Mouse (Mus musculus) MEL (cell line): Measurements from ENCODE around the gene Wdr5. TPM values are rescaled to one million over a fixed set of nuclear protein-coding genes. Genes with fewer than 3 reads are reported as not detected.

Experiments used
- DNase-seq: peaks from one replicate; pipeline ENCODE4 v3.0.0; 2011; ENCODE audit warnings: low read depth, low spot score
- H3K27ac ChIP-seq: 2 replicates; pipeline ENCODE4 v1.5.1; 2012; ENCODE audit warnings: low read depth, mild to moderate bottlenecking, control low read depth, low read length, moderate library complexity; ENCODE audit not compliant: control insufficient read depth
- H3K27me3 ChIP-seq, 2 experiments: fragments of 150-350 bp in 1 of 2; sonication (generic) in 1 of 2; 2 replicates each; pipeline ENCODE4 v1.6.1; 2012; ENCODE audit warnings: low read length in 2 of 2, mild to moderate bottlenecking in 2 of 2, improper control_type of control experiment in 1 of 2, moderate library complexity in 1 of 2; ENCODE audit not compliant: insufficient read depth in 2 of 2, control insufficient read depth in 1 of 2
- H3K36me3 ChIP-seq, 2 experiments: 2 replicates each; pipeline ENCODE4 v1.6.1; 2012 to 2014; ENCODE audit warnings: low read length in 2 of 2, improper control_type of control experiment in 1 of 2, inconsistent platforms in 1 of 2, mild to moderate bottlenecking in 1 of 2; ENCODE audit not compliant: insufficient read depth in 2 of 2, control insufficient read depth in 1 of 2
- H3K4me1 ChIP-seq, 2 experiments: fragments of 150-350 bp in 1 of 2; sonication (generic) in 1 of 2; 2 replicates each; pipeline ENCODE4 v1.6.1; 2012; ENCODE audit warnings: low read length in 2 of 2, improper control_type of control experiment in 1 of 2, mild to moderate bottlenecking in 1 of 2; ENCODE audit not compliant: insufficient read depth in 2 of 2, control insufficient read depth in 1 of 2
- H3K4me3 ChIP-seq, 2 experiments: fragments of 150-350 bp in 1 of 2; sonication (generic) in 1 of 2; 2 replicates each; pipeline ENCODE4 v1.5.1; 2012; ENCODE audit warnings: low read depth in 2 of 2, low read length in 2 of 2, mild to moderate bottlenecking in 2 of 2, moderate library complexity in 2 of 2, control low read depth in 1 of 2, improper control_type of control experiment in 1 of 2; ENCODE audit not compliant: control insufficient read depth in 1 of 2, insufficient read depth in 1 of 2
- H3K79me2 ChIP-seq: 2 replicates; pipeline ENCODE4 v1.6.1; 2012; ENCODE audit warnings: mild to moderate bottlenecking, low read length, moderate library complexity; ENCODE audit not compliant: control insufficient read depth, poor library complexity, insufficient read depth
- H3K9ac ChIP-seq: 2 replicates; pipeline ENCODE4 v1.6.1; 2012; ENCODE audit warnings: low read depth, mild to moderate bottlenecking, control low read depth, low read length, moderate library complexity; ENCODE audit not compliant: control insufficient read depth, poor library complexity, severe bottlenecking
- H3K9me3 ChIP-seq: fragments of 150-350 bp; sonication (generic); replicated peaks from 2 replicates; pipeline ENCODE4 v1.6.1; 2012; ENCODE audit warnings: mild to moderate bottlenecking, low read length, improper control_type of control experiment, moderate library complexity; ENCODE audit not compliant: insufficient read depth
- BHLHE40 ChIP-seq: IDR thresholded peaks from 2 replicates; pipeline ENCODE4 v1.6.1; 2012; ENCODE audit warnings: low read depth, mild to moderate bottlenecking, inconsistent platforms, low read length, improper control_type of control experiment, borderline replicate concordance
- CHD1 ChIP-seq: IDR thresholded peaks from 2 replicates; pipeline ENCODE4 v1.6.1; 2012; ENCODE audit warnings: low read depth, mild to moderate bottlenecking, inconsistent platforms, low read length, improper control_type of control experiment
- CHD2 ChIP-seq: IDR thresholded peaks from 2 replicates; pipeline ENCODE4 v1.6.1; 2011; ENCODE audit warnings: low read length, improper control_type of control experiment
- E2F4 ChIP-seq: IDR thresholded peaks from 2 replicates; pipeline ENCODE4 v1.6.1; 2011; ENCODE audit warnings: low read depth, low read length, improper control_type of control experiment, borderline replicate concordance
- ELF1 ChIP-seq: IDR thresholded peaks from 2 replicates; pipeline ENCODE4 v1.6.1; 2014; ENCODE audit warnings: low read depth, mild to moderate bottlenecking, inconsistent platforms, low read length, improper control_type of control experiment, moderate library complexity
- EP300 ChIP-seq, 2 experiments: IDR thresholded peaks; 2 replicates each; pipeline ENCODE4 v1.6.1; 2011; ENCODE audit warnings: improper control_type of control experiment in 2 of 2, low read length in 2 of 2, low read depth in 1 of 2, mild to moderate bottlenecking in 1 of 2
- GABPA ChIP-seq: IDR thresholded peaks from 2 replicates; pipeline ENCODE4 v1.6.1; 2012; ENCODE audit warnings: low read depth, mild to moderate bottlenecking, inconsistent platforms, low read length, improper control_type of control experiment, moderate library complexity
- GATA1 ChIP-seq: IDR thresholded peaks from 2 replicates; pipeline ENCODE4 v1.6.1; 2011; ENCODE audit warnings: low read depth, low read length, improper control_type of control experiment
- HCFC1 ChIP-seq: IDR thresholded peaks from 2 replicates; pipeline ENCODE4 v1.6.1; 2012; ENCODE audit warnings: low read depth, mild to moderate bottlenecking, inconsistent platforms, low read length, improper control_type of control experiment, moderate library complexity
- JUND ChIP-seq: IDR thresholded peaks from 2 replicates; pipeline ENCODE4 v1.6.1; 2011; ENCODE audit warnings: low read depth, mild to moderate bottlenecking, improper control_type of control experiment, low read length
- KAT2A ChIP-seq: conservative IDR thresholded peaks from 2 replicates; pipeline ENCODE4 v1.6.1; 2012; ENCODE audit warnings: low read depth, low read length, improper control_type of control experiment, inconsistent platforms
- MAFK ChIP-seq: IDR thresholded peaks from 2 replicates; pipeline ENCODE4 v1.6.1; 2011; ENCODE audit warnings: low read depth, mild to moderate bottlenecking, low read length, improper control_type of control experiment, borderline replicate concordance
- MAX ChIP-seq: IDR thresholded peaks from 2 replicates; pipeline ENCODE4 v1.6.1; 2011; ENCODE audit warnings: low read length, improper control_type of control experiment
- MAZ ChIP-seq: IDR thresholded peaks from 2 replicates; pipeline ENCODE4 v1.6.1; 2012; ENCODE audit warnings: low read depth, mild to moderate bottlenecking, inconsistent platforms, low read length, improper control_type of control experiment
- MEF2A ChIP-seq: IDR thresholded peaks from 2 replicates; pipeline ENCODE4 v1.6.1; 2014; ENCODE audit warnings: low read depth, mild to moderate bottlenecking, inconsistent platforms, low read length, improper control_type of control experiment; ENCODE audit not compliant: poor library complexity, insufficient replicate concordance, severe bottlenecking; ENCODE audit errors: extremely low read depth
- MXI1 ChIP-seq: IDR thresholded peaks from 2 replicates; pipeline ENCODE4 v1.6.1; 2011; ENCODE audit warnings: mild to moderate bottlenecking, low read depth, low read length, improper control_type of control experiment
- MYC ChIP-seq: IDR thresholded peaks from 2 replicates; pipeline ENCODE4 v1.6.1; 2011; ENCODE audit warnings: low read depth, mild to moderate bottlenecking, low read length, improper control_type of control experiment, moderate library complexity
- NELFE ChIP-seq: IDR thresholded peaks from 2 replicates; pipeline ENCODE4 v1.6.1; 2011; ENCODE audit warnings: low read depth, low read length, improper control_type of control experiment
- NRF1 ChIP-seq: IDR thresholded peaks from 2 replicates; pipeline ENCODE4 v1.6.1; 2014; ENCODE audit warnings: low read depth, mild to moderate bottlenecking, inconsistent platforms, low read length, improper control_type of control experiment, moderate library complexity; ENCODE audit not compliant: poor library complexity, insufficient read depth, severe bottlenecking
- POLR2A ChIP-seq, 2 experiments: IDR thresholded peaks; 2 replicates each; pipeline ENCODE4 v1.6.1; 2011 to 2012; ENCODE audit warnings: low read length in 2 of 2, mild to moderate bottlenecking in 2 of 2, control low read depth in 1 of 2, improper control_type of control experiment in 1 of 2, low read depth in 1 of 2, moderate library complexity in 1 of 2; ENCODE audit not compliant: control insufficient read depth in 1 of 2, insufficient read depth in 1 of 2, poor library complexity in 1 of 2
- POLR2AphosphoS2 ChIP-seq: IDR thresholded peaks from 2 replicates; pipeline ENCODE4 v1.6.1; 2011; ENCODE audit warnings: low read length, improper control_type of control experiment
- POLR2AphosphoS5 ChIP-seq: IDR thresholded peaks from 2 replicates; pipeline ENCODE4 v1.6.1; 2012; ENCODE audit warnings: low read depth, borderline replicate concordance, mild to moderate bottlenecking, inconsistent platforms, low read length, moderate library complexity, mixed read lengths
- RAD21 ChIP-seq: IDR thresholded peaks from 2 replicates; pipeline ENCODE4 v1.6.1; 2011; ENCODE audit warnings: mild to moderate bottlenecking, low read depth, low read length, improper control_type of control experiment
- RCOR1 ChIP-seq: IDR thresholded peaks from 2 replicates; pipeline ENCODE4 v1.6.1; 2012; ENCODE audit warnings: low read depth, mild to moderate bottlenecking, inconsistent platforms, low read length, improper control_type of control experiment
- SIN3A ChIP-seq: IDR thresholded peaks from 2 replicates; pipeline ENCODE4 v1.6.1; 2012; ENCODE audit warnings: low read length, improper control_type of control experiment, inconsistent platforms
- SMC3 ChIP-seq: IDR thresholded peaks from 2 replicates; pipeline ENCODE4 v1.6.1; 2011; ENCODE audit warnings: low read depth, low read length, improper control_type of control experiment
- TAL1 ChIP-seq: IDR thresholded peaks from 2 replicates; pipeline ENCODE4 v1.6.1; 2012; ENCODE audit warnings: mild to moderate bottlenecking, inconsistent platforms, low read length, moderate library complexity, mixed read lengths
- TBP ChIP-seq: IDR thresholded peaks from 2 replicates; pipeline ENCODE4 v1.8.0; 2011; ENCODE audit warnings: low read depth, low read length, improper control_type of control experiment
- TCF12 ChIP-seq: IDR thresholded peaks from 2 replicates; pipeline ENCODE4 v1.6.1; 2014; ENCODE audit warnings: low read depth, mild to moderate bottlenecking, inconsistent platforms, low read length, improper control_type of control experiment, moderate library complexity
- UBTF ChIP-seq: IDR thresholded peaks from 2 replicates; pipeline ENCODE4 v1.6.1; 2012; ENCODE audit warnings: low read depth, mild to moderate bottlenecking, inconsistent platforms, low read length, improper control_type of control experiment, moderate library complexity, borderline replicate concordance; ENCODE audit not compliant: insufficient read depth
- USF1 ChIP-seq: IDR thresholded peaks from 2 replicates; pipeline ENCODE4 v1.6.1; 2014; ENCODE audit warnings: low read depth, mild to moderate bottlenecking, inconsistent platforms, low read length, improper control_type of control experiment, moderate library complexity
- USF2 ChIP-seq, 2 experiments: IDR thresholded peaks; 2 replicates each; pipeline ENCODE4 v1.6.1; 2011 to 2012; ENCODE audit warnings: improper control_type of control experiment in 2 of 2, low read length in 2 of 2, borderline replicate concordance in 1 of 2, inconsistent platforms in 1 of 2, low read depth in 1 of 2, mild to moderate bottlenecking in 1 of 2; ENCODE audit not compliant: insufficient read depth in 1 of 2
- ZC3H11A ChIP-seq: IDR thresholded peaks from 2 replicates; pipeline ENCODE4 v1.6.1; 2012; ENCODE audit warnings: low read depth, mild to moderate bottlenecking, inconsistent platforms, low read length, improper control_type of control experiment
- ZKSCAN1 ChIP-seq: IDR thresholded peaks from 2 replicates; pipeline ENCODE4 v1.6.1; 2012; ENCODE audit warnings: low read depth, mild to moderate bottlenecking, inconsistent platforms, low read length, improper control_type of control experiment, moderate library complexity
- ZMIZ1 ChIP-seq: IDR thresholded peaks from 2 replicates; pipeline ENCODE4 v1.6.1; 2012; ENCODE audit warnings: low read depth, mild to moderate bottlenecking, inconsistent platforms, low read length, improper control_type of control experiment, moderate library complexity
- ZNF384 ChIP-seq: IDR thresholded peaks from 2 replicates; pipeline ENCODE4 v1.6.1; 2012; ENCODE audit warnings: low read depth, mild to moderate bottlenecking, inconsistent platforms, low read length, improper control_type of control experiment
- polyA plus RNA-seq, 2 experiments: library from polyadenylated mRNA; stranded (reverse) in 1 of 2; unstranded in 1 of 2; fragments of >175 nt in 1 of 2; fragments of >200 nt in 1 of 2; gene quantifications; 2 replicates each; pipeline versions ENCODE4 v1.2.1 to v1.2.4; 2012; ENCODE audit warnings: low replicate concordance in 2 of 2, low read depth in 1 of 2; ENCODE audit not compliant: insufficient read length in 2 of 2, insufficient read depth in 1 of 2, missing spikeins in 1 of 2
- total RNA-seq: library from RNA; depleted of rRNA; stranded (reverse); fragments of 300-350 nt; gene quantifications from 2 replicates; pipeline ENCODE4 v1.2.3, GENCODE M21; 2012

Wdr5 gene
- total and polyA plus RNA-seq, 3 experiments = 78.3 to 96.9 TPM; not detected in 1

GRCm38 (mm10) chr2:27487336-27488049 lies 27.5 kb upstream of the Wdr5 start:
- H3K4me3 ChIP-seq = no peak overlapping the region
- no peaks in the 10 kb centered on the region for H3K27me3 ChIP-seq
- peak overlapping the region; percentile 91 for H3K27ac ChIP-seq
- peaks cover 20 to 40% of the 10 kb centered on the region in 2 experiments for H3K4me1 ChIP-seq
- no peaks in the 10 kb centered on the region for H3K9me3 ChIP-seq
- DNase-seq = peak; percentile 89
- no peaks in the 10 kb centered on the region for H3K79me2 ChIP-seq
- H3K9ac ChIP-seq = no peak overlapping the region
- H3K36me3 ChIP-seq = peaks cover 0 to 25% of the 10 kb centered on the region in 2 experiments; a peak in 2 of 4 replicates
- TF ChIP-seq UBTF (no peak), TCF12 (peak; percentile 66; the same call in 1 of the 2 replicates), ZMIZ1 (no peak), E2F4 (no peak), POLR2AphosphoS5 (no peak), ELF1 (no peak), SIN3A (peak; percentile 50), MYC (peak; percentile 57), CHD1 (no peak), MAX (no peak), MAFK (no peak), POLR2A (IDR thresholded peaks at IDR 0.05; ENCODE audit: control insufficient read depth in 1 of 2, insufficient read depth in 1 of 2, low read depth in 1 of 2, low read length in 2 of 2, poor library complexity in 1 of 2) (no peak), TBP (no peak), BHLHE40 (peak; percentile 48; the same call in 1 of the 2 replicates), USF2 (IDR thresholded peaks at IDR 0.05; ENCODE audit: borderline replicate concordance in 1 of 2, insufficient read depth in 1 of 2, low read depth in 1 of 2, low read length in 2 of 2) (no peak), RCOR1 (no peak), RAD21 (no peak), NRF1 (no peak), NELFE (no peak), CHD2 (no peak), TAL1 (peak; percentile 68), KAT2A (no peak), USF1 (no peak), EP300 (IDR thresholded peaks at IDR 0.05; ENCODE audit: low read depth in 1 of 2, low read length in 2 of 2) (peak; percentile 51 to 64; a peak in 2 of 4 replicates), GATA1 (peak; percentile 87), POLR2AphosphoS2 (no peak), ZC3H11A (no peak), MAZ (no peak), JUND (no peak), MEF2A (no peak), HCFC1 (no peak), MXI1 (peak; percentile 51; the same call in 1 of the 2 replicates), ZKSCAN1 (no peak), SMC3 (no peak), GABPA (no peak), ZNF384 (peak; percentile 91)
